Mouse (Mus musculus) neural tube, embryonic 12.5 days (tissue): ENCODE data around the gene Inpp5k. TPM values are rescaled to one million over a fixed set of nuclear protein-coding genes. Genes with fewer than 3 reads are reported as not detected.

Experiments
- ATAC-seq: fragments of 200-750 bp; cut with Nextera tagmentation; 2 replicates; pipeline ENCODE4 v1.8.0; 2017; ENCODE audit warnings: low read depth, mild to moderate bottlenecking, moderate TSS enrichment, moderate library complexity; ENCODE audit not compliant: low FRiP score
- H3K27ac ChIP-seq: fragments of 300-500 bp; sonication (generic); 2 replicates; pipeline ENCODE4 v1.5.1; 2016
- H3K27me3 ChIP-seq: fragments of 300-500 bp; sonication (generic); replicated peaks from 2 replicates; pipeline ENCODE4 v1.6.1; 2016; ENCODE audit warnings: mild to moderate bottlenecking
- H3K36me3 ChIP-seq: fragments of 300-500 bp; sonication (generic); 2 replicates; pipeline ENCODE4 v1.6.1; 2016; ENCODE audit warnings: mild to moderate bottlenecking
- H3K4me1 ChIP-seq: fragments of 300-500 bp; sonication (generic); 2 replicates; pipeline ENCODE4 v1.6.1; 2016
- H3K4me2 ChIP-seq: fragments of 300-500 bp; sonication (generic); replicated peaks from 2 replicates; pipeline ENCODE4 v1.6.1; 2016; ENCODE audit warnings: mild to moderate bottlenecking
- H3K4me3 ChIP-seq: fragments of 300-500 bp; sonication (generic); 2 replicates; pipeline ENCODE4 v1.5.1; 2016
- H3K9ac ChIP-seq: fragments of 300-500 bp; sonication (generic); 2 replicates; pipeline ENCODE4 v1.6.1; 2016; ENCODE audit warnings: mild to moderate bottlenecking
- H3K9me3 ChIP-seq: fragments of 300-500 bp; sonication (generic); 2 replicates; pipeline ENCODE4 v1.6.1; 2016; ENCODE audit warnings: mild to moderate bottlenecking
- WGBS: fragments of 180-500 bp; shearing (Covaris S2); methylation state at CpG from one replicate; pipeline ENCODE4 v1.1.7; 2016; 5-methylcytosine and 5-hydroxymethylcytosine counted together
- polyA plus RNA-seq: library from polyadenylated mRNA; unstranded; fragments of >200 nt; fragmentation: Nextera tagmentation; extraction: Ambion mirVana; gene quantifications from 2 replicates; pipeline ENCODE4 v1.2.1, GENCODE M21; 2016

Inpp5k gene
- polyA plus RNA-seq, 1 experiment from 2014 or later, result 31.4 TPM

DNA sequence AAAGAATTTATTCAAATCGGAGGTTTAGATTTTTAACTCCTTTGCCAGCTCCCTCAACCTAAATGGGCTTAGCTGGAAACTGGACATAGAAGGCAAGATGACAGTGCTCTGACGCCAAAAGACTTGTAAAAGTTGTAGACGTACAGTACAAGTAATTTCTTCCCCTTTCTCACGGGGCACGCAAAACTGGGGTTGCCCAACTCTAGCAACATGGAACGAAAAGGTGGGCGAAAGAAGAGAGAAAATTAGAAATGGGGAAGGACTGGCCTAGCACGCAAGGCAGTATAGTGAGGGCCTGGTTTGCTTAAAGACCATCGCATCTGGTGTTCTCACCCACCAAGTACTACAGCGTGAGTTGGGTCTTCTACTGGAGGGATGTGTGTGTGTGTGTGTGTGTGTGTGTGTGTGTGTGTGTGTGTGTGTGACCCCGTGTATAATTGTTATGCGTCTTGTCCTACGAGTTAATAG, 20.2 kb downstream of the Inpp5k start:
- Histone ChIP-seq H3K27me3 (peaks cover 25% of the 10 kb centered on the region), H3K4me2 (peak overlapping the region; percentile 88), H3K4me3 (peak overlapping the region; percentile 56), H3K36me3 (no peaks in the 10 kb centered on the region), H3K4me1 (peaks cover 28% of the 10 kb centered on the region), H3K9me3 (no peaks in the 10 kb centered on the region), H3K9ac (peak overlapping the region; percentile 75), H3K27ac (0 out of 2 replicates have a peak overlapping the region, but pooled peaks have one; percentile 10)
- peak; percentile 7; the same call in 1 of the 2 replicates for ATAC-seq
- 52% methylated on average over 13 of the region's 13 CpGs for WGBS

- Histone ChIP-seq H3K27ac (0 out of 2 replicates have a peak overlapping the region, but pooled peaks have one; percentile 10), H3K27me3 (peaks cover 29% of the 10 kb centered on the region), H3K4me1 (peaks cover 34% of the 10 kb centered on the region), H3K4me2 (peak overlapping the region; percentile 88), H3K9me3 (no peaks in the 10 kb centered on the region), H3K9ac (peak overlapping the region; percentile 75), H3K4me3 (peak overlapping the region; percentile 56), H3K36me3 (no peaks in the 10 kb centered on the region)
- ATAC-seq, result peak; percentile 51
- WGBS, result under 1% methylated on average over 54 of the region's 54 CpGs
Measured at GRCm38 (mm10) chr11:75651426-75652221, 20.8 kb downstream of the Inpp5k start.

GRCm38 (mm10) chr11:75652222-75652941, 21.6 kb downstream of the Inpp5k start:
- H3K27me3 ChIP-seq, result peaks cover 37% of the 10 kb centered on the region
- no peak overlapping the region for H3K27ac ChIP-seq
- no peaks in the 10 kb centered on the region for H3K9me3 ChIP-seq
- peaks cover 36% of the 10 kb centered on the region for H3K4me1 ChIP-seq
- 18% methylated on average over 20 of the region's 20 CpGs for WGBS
- H3K4me3 ChIP-seq, result peak overlapping the region; percentile 56
- no peaks in the 10 kb centered on the region for H3K36me3 ChIP-seq
- ATAC-seq, result no peak
- H3K9ac ChIP-seq, result peak overlapping the region; percentile 75; the same call in 1 of the 2 replicates
- peak overlapping the region; percentile 88 for H3K4me2 ChIP-seq

DNA sequence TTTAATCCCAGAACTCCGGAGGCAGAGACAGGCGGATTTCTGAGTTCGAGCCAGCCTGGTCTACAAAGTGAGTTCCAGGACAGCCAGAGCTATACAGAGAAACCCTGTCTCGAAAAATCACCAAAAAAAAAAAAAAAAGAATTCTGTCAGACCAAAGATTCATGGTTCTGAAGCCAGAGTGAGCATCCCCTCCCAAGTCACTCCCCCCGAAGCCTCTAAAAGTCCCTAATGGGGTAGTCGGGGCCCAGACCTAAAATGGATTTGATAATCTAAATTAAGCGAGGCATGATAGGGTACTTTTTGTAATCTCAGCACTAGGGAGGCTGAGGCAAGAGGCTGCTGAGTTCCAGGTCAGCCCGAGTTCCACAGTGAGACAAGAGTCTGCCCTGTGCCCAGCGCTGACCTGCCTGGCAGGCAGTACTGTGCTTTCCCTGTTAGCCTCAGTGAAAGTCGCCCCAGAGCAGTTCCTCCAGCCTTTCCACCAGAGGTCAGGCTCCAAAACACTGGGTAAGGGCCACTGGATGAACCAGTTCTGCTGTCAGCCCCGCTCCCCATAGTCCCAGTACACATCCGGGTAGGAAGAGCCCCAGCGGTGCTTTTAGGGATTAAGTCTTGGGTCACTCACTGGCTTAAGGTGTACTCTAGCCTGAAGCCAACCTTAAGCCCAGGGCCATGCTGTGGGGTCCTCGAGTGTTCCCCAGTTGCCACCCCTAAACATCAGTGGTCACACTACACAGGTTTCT, 22.3 kb downstream of the Inpp5k start:
- no peaks in the 10 kb centered on the region for H3K9me3 ChIP-seq
- ATAC-seq, result no peak
- H3K4me3 ChIP-seq, result no peak overlapping the region
- no peaks in the 10 kb centered on the region for H3K36me3 ChIP-seq
- H3K9ac ChIP-seq, result no peak overlapping the region
- 28% methylated on average over 14 of the region's 14 CpGs for WGBS
- peaks cover 36% of the 10 kb centered on the region for H3K4me1 ChIP-seq
- peaks cover 37% of the 10 kb centered on the region for H3K27me3 ChIP-seq
- H3K4me2 ChIP-seq, result peak overlapping the region; percentile 95
- no peak overlapping the region for H3K27ac ChIP-seq

GRCm38 (mm10) chr11:75653781-75654470, 23.1 kb downstream of the Inpp5k start:
- H3K27me3 ChIP-seq, result peaks cover 37% of the 10 kb centered on the region
- H3K4me2 ChIP-seq, result peak overlapping the region; percentile 95
- peak overlapping the region; percentile 56 for H3K9ac ChIP-seq
- peak overlapping the region; percentile 52 for H3K4me3 ChIP-seq
- no peak overlapping the region for H3K27ac ChIP-seq
- H3K36me3 ChIP-seq, result no peaks in the 10 kb centered on the region
- WGBS, result 1% methylated on average over 42 of the region's 45 CpGs
- peaks cover 36% of the 10 kb centered on the region for H3K4me1 ChIP-seq
- H3K9me3 ChIP-seq, result no peaks in the 10 kb centered on the region
- peak; percentile 45 for ATAC-seq

DNA sequence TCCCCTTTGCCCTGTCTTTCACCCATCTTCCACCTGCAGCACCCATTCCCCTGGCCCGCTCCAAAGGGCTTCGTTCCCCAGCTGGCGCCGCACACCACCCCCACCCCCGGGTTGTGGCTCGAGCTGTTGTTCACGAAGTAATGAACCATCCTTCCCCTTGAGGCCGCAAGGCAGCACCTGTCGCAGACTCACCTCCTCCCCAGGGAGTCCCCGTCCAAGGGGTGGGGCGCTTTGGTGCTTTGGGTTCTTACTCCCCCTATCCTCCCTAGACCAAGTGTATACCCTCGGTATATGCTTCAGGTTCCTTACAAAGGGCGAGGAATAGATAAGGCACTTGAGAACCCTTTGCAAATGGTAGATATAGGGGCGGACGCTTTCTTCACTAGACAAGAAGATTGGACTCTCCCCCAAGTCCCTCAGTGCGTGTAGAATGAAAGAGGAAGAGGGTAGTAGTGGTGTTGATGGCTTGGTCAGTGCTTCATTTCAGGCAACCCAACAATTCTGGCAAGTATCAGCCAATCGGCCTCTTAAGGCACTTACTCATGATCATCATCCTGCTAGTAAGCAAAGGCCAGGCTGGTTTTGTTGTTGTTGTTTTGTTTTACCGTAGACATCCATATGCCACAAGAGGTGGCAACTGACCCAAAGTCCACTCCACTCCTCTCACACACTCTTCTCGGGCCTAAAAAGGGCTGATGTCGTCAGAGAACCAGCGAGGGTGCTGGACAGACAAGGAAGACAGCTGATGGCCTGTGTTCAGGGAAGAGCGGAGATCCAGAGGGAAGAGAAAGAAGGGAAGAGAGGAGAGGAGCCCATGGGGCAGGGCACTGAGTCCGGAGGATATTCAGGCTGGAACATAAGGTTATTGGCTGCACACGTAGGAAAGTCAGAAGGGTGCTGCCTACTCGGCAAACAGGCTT, 23.9 kb downstream of the Inpp5k start:
- H3K27me3 ChIP-seq, result peaks cover 37% of the 10 kb centered on the region
- peaks cover 36% of the 10 kb centered on the region for H3K4me1 ChIP-seq
- H3K9me3 ChIP-seq, result no peaks in the 10 kb centered on the region
- WGBS, result 39% methylated on average over 25 of the region's 25 CpGs
- peak overlapping the region; percentile 56 for H3K9ac ChIP-seq
- ATAC-seq, result peak; percentile 14; the same call in 1 of the 2 replicates
- H3K4me2 ChIP-seq, result peak overlapping the region; percentile 95
- peak overlapping the region; percentile 52 for H3K4me3 ChIP-seq
- peaks cover 2% of the 10 kb centered on the region; the same call in 1 of the 2 replicates for H3K36me3 ChIP-seq
- no peak overlapping the region for H3K27ac ChIP-seq

- H3K36me3 ChIP-seq, result peaks cover 9% of the 10 kb centered on the region; the same call in 1 of the 2 replicates
- H3K9me3 ChIP-seq, result no peaks in the 10 kb centered on the region
- peaks cover 37% of the 10 kb centered on the region for H3K27me3 ChIP-seq
- no peak for ATAC-seq
- H3K27ac ChIP-seq, result no peak overlapping the region
- 2% methylated on average over 78 of the region's 78 CpGs for WGBS
- peaks cover 36% of the 10 kb centered on the region for H3K4me1 ChIP-seq
- H3K4me3 ChIP-seq, result peak overlapping the region; percentile 50
- H3K4me2 ChIP-seq, result peak overlapping the region; percentile 95
- peak overlapping the region; percentile 73 for H3K9ac ChIP-seq
Measured at GRCm38 (mm10) chr11:75655621-75656545, 25.1 kb downstream of the Inpp5k start.

GRCm38 (mm10) chr11:75656621-75657590, 26.1 kb downstream of the Inpp5k start:
- H3K4me1 ChIP-seq, result peaks cover 28% of the 10 kb centered on the region
- H3K36me3 ChIP-seq, result peaks cover 14% of the 10 kb centered on the region; the same call in 1 of the 2 replicates
- H3K27me3 ChIP-seq, result peaks cover 37% of the 10 kb centered on the region
- H3K4me2 ChIP-seq, result peak overlapping the region; percentile 95
- WGBS, result 60% methylated on average over 19 of the region's 20 CpGs
- no peak overlapping the region for H3K27ac ChIP-seq
- H3K4me3 ChIP-seq, result peak overlapping the region; percentile 50
- H3K9ac ChIP-seq, result no peak overlapping the region
- no peaks in the 10 kb centered on the region for H3K9me3 ChIP-seq
- no peak for ATAC-seq

- Histone ChIP-seq H3K27ac (no peak overlapping the region), H3K4me1 (peaks cover 22% of the 10 kb centered on the region), H3K4me3 (no peak overlapping the region), H3K9ac (no peak overlapping the region), H3K9me3 (no peaks in the 10 kb centered on the region), H3K27me3 (peaks cover 32% of the 10 kb centered on the region), H3K36me3 (peaks cover 21% of the 10 kb centered on the region), H3K4me2 (no peak overlapping the region)
- no peak for ATAC-seq
Measured at GRCm38 (mm10) chr11:75657841-75658240, 27.1 kb downstream of the Inpp5k start.
